Mouse (Mus musculus) intestine, postnatal 0 days (tissue): Measurements from ENCODE around the gene Abcc12. TPM values are rescaled to one million over a fixed set of nuclear protein-coding genes. Genes with fewer than 3 reads are reported as not detected.
A peak's percentile ranks its signal among the peaks of the same experiment; 100 is the strongest.

ENCODE experiments used
- ATAC-seq: fragments of 200-750 bp; cut with Nextera tagmentation; 2 replicates; pipeline ENCODE4 v1.8.0; 2017; ENCODE audit warnings: mild to moderate bottlenecking, moderate TSS enrichment, moderate library complexity
- H3K27ac ChIP-seq: fragments of 300-500 bp; sonication (generic); 2 replicates; pipeline ENCODE4 v1.5.1; 2014; ENCODE audit warnings: mild to moderate bottlenecking, low read depth, low read length, moderate library complexity
- H3K27me3 ChIP-seq: fragments of 300-500 bp; sonication (generic); replicated peaks from 2 replicates; pipeline ENCODE4 v1.6.1; 2014; ENCODE audit warnings: low read length, mixed read lengths; ENCODE audit not compliant: control insufficient read depth, insufficient read depth
- H3K36me3 ChIP-seq: fragments of 300-500 bp; sonication (generic); 2 replicates; pipeline ENCODE4 v1.6.1; 2014; ENCODE audit warnings: mild to moderate bottlenecking, moderate library complexity; ENCODE audit not compliant: control insufficient read depth, insufficient read depth
- H3K4me1 ChIP-seq: fragments of 300-500 bp; sonication (generic); replicated peaks from 2 replicates; pipeline ENCODE4 v1.6.1; 2014; ENCODE audit warnings: antibody characterized with exemption, low read length, mixed read lengths; ENCODE audit not compliant: control insufficient read depth, insufficient read depth
- H3K4me2 ChIP-seq: fragments of 300-500 bp; sonication (generic); replicated peaks from 2 replicates; pipeline ENCODE4 v1.6.1; 2014; ENCODE audit warnings: low read depth, mild to moderate bottlenecking, moderate library complexity
- H3K4me3 ChIP-seq: fragments of 300-500 bp; sonication (generic); 2 replicates; pipeline ENCODE4 v1.5.1; 2014; ENCODE audit warnings: low read depth, low read length
- H3K9ac ChIP-seq: fragments of 300-500 bp; sonication (generic); 2 replicates; pipeline ENCODE4 v1.6.1; 2014; ENCODE audit warnings: mild to moderate bottlenecking, low read depth, low read length
- H3K9me3 ChIP-seq: fragments of 300-500 bp; sonication (generic); 2 replicates; pipeline ENCODE4 v1.6.1; 2016; ENCODE audit warnings: mixed run types; ENCODE audit not compliant: control insufficient read depth
- CTCF ChIP-seq: sonication (generic); IDR thresholded peaks from 2 replicates; pipeline ENCODE4 v1.5.1; 2016; ENCODE audit warnings: low read depth, mild to moderate bottlenecking, control low read depth, antibody characterized with exemption, moderate library complexity
- WGBS: fragments of 180-500 bp; shearing (Covaris S2); extraction: QIAGEN DNeasy Blood & Tissue Kit; methylation state at CpG from one replicate; pipeline ENCODE4 v1.1.7; 2014; 5-methylcytosine and 5-hydroxymethylcytosine counted together
- polyA plus RNA-seq: library from polyadenylated mRNA; unstranded; fragments of >200 nt; fragmentation: Nextera tagmentation; extraction: Ambion mirVana; gene quantifications from 2 replicates; pipeline ENCODE4 v1.2.1, GENCODE M21; 2015

The Abcc12 gene
- polyA plus RNA-seq, 1 experiment from 2014 or later, result not detected

- Histone ChIP-seq H3K27me3 (no peaks in the 10 kb centered on the region), H3K4me2 (no peak overlapping the region), H3K4me3 (no peak overlapping the region), H3K27ac (no peak overlapping the region), H3K9me3 (no peaks in the 10 kb centered on the region), H3K4me1 (no peaks in the 10 kb centered on the region), H3K9ac (no peak overlapping the region), H3K36me3 (no peaks in the 10 kb centered on the region)
- TF ChIP-seq CTCF, result no peak
- 51% methylated on average over 10 of the region's 10 CpGs for WGBS
- ATAC-seq, result no peak
Observed at GRCm38 (mm10) chr8:86512131-86512792, 68.2 kb downstream of the Abcc12 start.

GRCm38 (mm10) chr8:86501341-86501740 lies 79.1 kb downstream of the Abcc12 start:
- Histone ChIP-seq H3K36me3 (no peaks in the 10 kb centered on the region), H3K27me3 (no peaks in the 10 kb centered on the region), H3K27ac (no peak overlapping the region), H3K4me2 (no peak overlapping the region), H3K9ac (no peak overlapping the region), H3K4me3 (no peak overlapping the region), H3K4me1 (no peaks in the 10 kb centered on the region), H3K9me3 (no peaks in the 10 kb centered on the region)
- WGBS, result 40% methylated on average over 7 of the region's 7 CpGs
- ATAC-seq, result peak; percentile 59
- TF ChIP-seq CTCF, result no peak

GRCm38 (mm10) chr8:86495056-86495455 lies 85.4 kb downstream of the Abcc12 start:
- WGBS, result 86% methylated on average over 4 of the region's 4 CpGs
- Histone ChIP-seq H3K27me3 (no peaks in the 10 kb centered on the region), H3K9me3 (no peaks in the 10 kb centered on the region), H3K36me3 (no peaks in the 10 kb centered on the region), H3K9ac (no peak overlapping the region), H3K4me1 (no peaks in the 10 kb centered on the region), H3K27ac (no peak overlapping the region), H3K4me3 (no peak overlapping the region), H3K4me2 (no peak overlapping the region)
- no peak for TF ChIP-seq CTCF
- ATAC-seq, result no peak

- no peak overlapping the region for H3K4me3 ChIP-seq
- no peak overlapping the region for H3K27ac ChIP-seq
- H3K36me3 ChIP-seq, result no peaks in the 10 kb centered on the region
- WGBS, result 58% methylated on average over 1 of the region's 1 CpGs
- H3K9ac ChIP-seq, result no peak overlapping the region
- no peaks in the 10 kb centered on the region for H3K9me3 ChIP-seq
- no peak for ATAC-seq
- TF ChIP-seq CTCF, result no peak
- no peaks in the 10 kb centered on the region for H3K4me1 ChIP-seq
- H3K27me3 ChIP-seq, result no peaks in the 10 kb centered on the region
- H3K4me2 ChIP-seq, result no peak overlapping the region
Observed at GRCm38 (mm10) chr8:86493841-86494240, 86.6 kb downstream of the Abcc12 start.

- H3K4me2 ChIP-seq, result no peak overlapping the region
- no peak overlapping the region for H3K27ac ChIP-seq
- no peaks in the 10 kb centered on the region for H3K36me3 ChIP-seq
- no peak overlapping the region for H3K4me3 ChIP-seq
- H3K4me1 ChIP-seq, result no peaks in the 10 kb centered on the region
- no peaks in the 10 kb centered on the region for H3K9me3 ChIP-seq
- TF ChIP-seq CTCF, result no peak
- no peak for ATAC-seq
- no peaks in the 10 kb centered on the region for H3K27me3 ChIP-seq
- H3K9ac ChIP-seq, result no peak overlapping the region
- WGBS, result 88% methylated on average over 6 of the region's 6 CpGs
Observed at GRCm38 (mm10) chr8:86485411-86485810, 95.1 kb downstream of the Abcc12 start.

DNA sequence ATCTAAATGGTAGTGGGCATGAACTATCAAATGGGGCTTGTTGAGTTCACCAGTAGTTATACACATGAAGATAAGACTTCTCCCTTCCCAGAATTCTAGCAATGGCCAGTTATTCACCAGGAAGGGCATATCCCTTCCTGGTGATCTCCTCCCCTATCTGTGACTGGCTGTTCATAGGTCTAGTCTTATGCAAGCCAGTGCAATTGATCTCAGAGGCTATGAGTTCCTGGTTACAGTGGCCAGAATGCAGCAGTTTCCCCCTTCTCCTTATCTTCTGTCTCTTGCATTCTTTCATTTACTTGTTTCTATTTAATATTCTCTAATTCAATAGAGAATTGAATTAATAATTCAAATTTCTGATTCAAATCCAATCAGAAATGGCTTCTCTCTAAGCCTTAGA lies 96.2 kb downstream of the Abcc12 start:
- no peaks in the 10 kb centered on the region for H3K9me3 ChIP-seq
- H3K27ac ChIP-seq, result no peak overlapping the region
- ATAC-seq, result no peak
- TF ChIP-seq CTCF, result no peak
- H3K4me1 ChIP-seq, result no peaks in the 10 kb centered on the region
- H3K4me2 ChIP-seq, result no peak overlapping the region
- H3K36me3 ChIP-seq, result no peaks in the 10 kb centered on the region
- H3K9ac ChIP-seq, result no peak overlapping the region
- no peaks in the 10 kb centered on the region for H3K27me3 ChIP-seq
- no peak overlapping the region for H3K4me3 ChIP-seq

- no peaks in the 10 kb centered on the region for H3K27me3 ChIP-seq
- no peak for ATAC-seq
- H3K9me3 ChIP-seq, result no peaks in the 10 kb centered on the region
- H3K4me1 ChIP-seq, result no peaks in the 10 kb centered on the region
- H3K9ac ChIP-seq, result no peak overlapping the region
- H3K4me2 ChIP-seq, result no peak overlapping the region
- no peak overlapping the region for H3K27ac ChIP-seq
- WGBS, result 73% methylated on average over 1 of the region's 1 CpGs
- no peak overlapping the region for H3K4me3 ChIP-seq
- H3K36me3 ChIP-seq, result no peaks in the 10 kb centered on the region
- no peak for TF ChIP-seq CTCF
Observed at GRCm38 (mm10) chr8:86482116-86482515, 98.4 kb downstream of the Abcc12 start.
